Mouse (Mus musculus) large intestine, adult 2 months (tissue): ENCODE data around the gene C1qtnf5. TPM values are rescaled to one million over a fixed set of nuclear protein-coding genes. Genes with fewer than 3 reads are reported as not detected.

Experiments
- DNase-seq: peaks from one replicate; pipeline ENCODE4 v3.0.0-alpha.2; 2012; ENCODE audit warnings: low read depth, low spot score
- WGBS: fragments of 180-500 bp; shearing (Covaris S2); methylation state at CpG from one replicate; pipeline ENCODE4 v1.1.7; 2018; 5-methylcytosine and 5-hydroxymethylcytosine counted together
- polyA plus RNA-seq: library from polyadenylated mRNA; depleted of rRNA; stranded (reverse); fragments of >200 nt; gene quantifications from 2 replicates; pipeline ENCODE4 v1.2.3, GENCODE M21; 2012

The C1qtnf5 gene
- polyA plus RNA-seq, 1 experiment = 5.6 TPM

DNA sequence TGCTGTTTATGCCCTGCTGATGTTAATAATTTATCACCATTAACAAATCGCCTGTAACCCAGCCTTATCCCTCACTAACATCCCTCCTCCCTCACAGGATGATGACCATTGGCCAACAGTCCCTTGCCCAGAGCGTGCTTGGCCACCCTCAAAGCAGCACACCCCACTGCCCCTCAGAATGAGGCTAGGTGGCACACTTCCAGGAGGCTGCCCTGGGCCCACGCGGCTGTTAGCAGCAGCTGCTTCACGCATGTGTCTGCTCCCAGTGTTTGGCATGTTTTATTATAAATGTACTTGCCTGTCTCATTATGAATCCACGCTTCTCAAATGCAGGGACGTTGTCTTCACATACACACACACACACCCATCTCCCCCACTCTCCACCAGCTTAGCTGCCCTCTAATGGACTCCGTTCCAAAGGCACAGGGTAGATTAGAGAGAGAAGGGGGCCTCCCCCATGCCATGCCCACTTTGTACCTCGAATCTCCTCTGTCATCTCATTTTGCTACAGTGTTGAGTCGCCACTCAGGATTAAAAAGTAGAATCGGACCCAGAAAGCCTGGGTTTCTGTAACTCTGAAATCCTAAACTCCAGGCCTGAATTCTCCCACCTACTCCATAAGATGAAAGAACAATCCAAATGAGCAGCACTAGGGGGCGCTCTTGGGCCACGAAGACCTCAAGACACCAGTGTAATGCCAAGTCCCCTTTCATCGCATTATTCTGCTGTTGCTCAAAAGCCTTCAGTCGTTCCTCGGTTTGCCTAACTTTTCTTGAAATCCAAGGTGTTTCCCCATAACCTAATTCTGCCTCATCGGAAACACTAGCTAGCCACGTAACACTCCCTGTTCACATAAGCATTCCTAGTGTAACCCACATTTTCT lies 18.7 kb downstream of the C1qtnf5 start:
- 30% methylated on average over 18 of the region's 18 CpGs for WGBS
- peak; percentile 76 for DNase-seq

- no peak for DNase-seq
- WGBS = 55% methylated on average over 3 of the region's 3 CpGs
Measured at GRCm38 (mm10) chr9:44126746-44127145, 19.7 kb downstream of the C1qtnf5 start.

GRCm38 (mm10) chr9:44127351-44127801 lies 20.3 kb downstream of the C1qtnf5 start:
- 17% methylated on average over 3 of the region's 3 CpGs for WGBS
- DNase-seq = no peak

- DNase-seq = no peak
Measured at GRCm38 (mm10) chr9:44129633-44130032, 22.6 kb downstream of the C1qtnf5 start.

DNA sequence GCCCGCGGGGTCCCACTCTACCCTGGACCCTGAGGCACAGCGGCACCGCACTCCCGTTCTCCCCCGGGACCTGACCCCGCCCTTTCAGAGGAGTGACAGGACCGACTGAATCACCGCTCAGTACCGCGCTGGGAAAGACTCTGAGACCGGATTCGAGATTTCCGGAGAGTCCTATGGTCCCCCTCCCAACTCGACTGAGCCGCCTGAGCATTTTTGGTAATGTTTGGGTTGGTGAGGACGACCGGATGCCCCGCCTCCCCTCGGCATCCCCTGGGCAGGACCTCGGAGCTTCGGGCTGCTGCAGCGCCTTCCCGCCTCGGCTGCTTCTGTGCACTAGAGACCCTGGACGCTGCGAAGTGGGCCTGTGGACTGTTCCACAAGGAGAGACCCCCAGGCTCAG lies 23.0 kb downstream of the C1qtnf5 start:
- no peak for DNase-seq
- WGBS = under 1% methylated on average over 27 of the region's 27 CpGs

More at GRCm38 (mm10) chr9:44129633-44130032, 22.6 kb downstream of the C1qtnf5 start:
- 17% methylated on average over 9 of the region's 9 CpGs for WGBS

DNA sequence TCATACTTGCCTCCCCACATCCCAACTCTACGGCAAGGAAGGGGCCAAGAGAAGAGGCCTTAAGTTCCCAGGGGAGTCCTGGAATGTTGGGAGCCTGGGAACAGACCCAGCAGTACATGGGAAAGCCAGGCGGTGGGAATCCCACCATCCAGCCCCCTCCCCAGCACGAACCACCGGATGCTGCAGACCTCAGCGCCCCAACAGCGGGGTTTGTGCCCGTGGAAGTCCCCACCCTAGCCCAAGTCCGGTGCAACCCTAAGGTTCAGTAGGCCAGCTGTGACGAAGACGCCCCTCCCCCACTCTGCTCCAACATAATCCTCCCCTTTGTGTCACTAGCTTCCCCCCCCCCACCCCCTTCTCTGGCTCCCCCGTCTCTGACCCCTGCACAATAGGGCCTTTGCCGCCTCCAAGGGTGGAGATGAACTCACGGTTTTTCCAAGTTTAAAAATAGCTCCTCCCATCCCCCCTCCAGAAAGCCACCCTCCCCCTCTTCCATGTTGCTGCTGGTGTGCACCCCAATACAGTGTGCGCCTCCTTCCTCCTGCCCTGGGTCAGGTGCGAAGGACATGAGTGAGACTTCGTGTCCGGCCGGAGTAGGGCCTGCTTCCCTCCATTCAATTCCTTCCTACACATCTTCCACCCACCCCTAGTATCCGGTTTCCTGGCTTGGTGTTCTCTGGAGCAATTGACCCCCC lies 23.7 kb downstream of the C1qtnf5 start:
- 38% methylated on average over 19 of the region's 19 CpGs for WGBS
- no peak for DNase-seq

- no peak for DNase-seq
- 60% methylated on average over 7 of the region's 7 CpGs for WGBS
Measured at GRCm38 (mm10) chr9:44131276-44131590, 24.2 kb downstream of the C1qtnf5 start.

- no peak for DNase-seq
- WGBS = 71% methylated on average over 5 of the region's 5 CpGs
Measured at GRCm38 (mm10) chr9:44132200-44132599, 25.2 kb downstream of the C1qtnf5 start.

GRCm38 (mm10) chr9:44133287-44133686 lies 26.2 kb downstream of the C1qtnf5 start:
- DNase-seq = no peak
- 15% methylated on average over 2 of the region's 2 CpGs for WGBS

GRCm38 (mm10) chr9:44134101-44134850 lies 27.2 kb downstream of the C1qtnf5 start, which contains the start of gene Mcam:
Gene Mcam, plus strand, starts transcription at chr9:44134469.
- no peak for DNase-seq
- WGBS = under 1% methylated on average over 54 of the region's 55 CpGs

DNA sequence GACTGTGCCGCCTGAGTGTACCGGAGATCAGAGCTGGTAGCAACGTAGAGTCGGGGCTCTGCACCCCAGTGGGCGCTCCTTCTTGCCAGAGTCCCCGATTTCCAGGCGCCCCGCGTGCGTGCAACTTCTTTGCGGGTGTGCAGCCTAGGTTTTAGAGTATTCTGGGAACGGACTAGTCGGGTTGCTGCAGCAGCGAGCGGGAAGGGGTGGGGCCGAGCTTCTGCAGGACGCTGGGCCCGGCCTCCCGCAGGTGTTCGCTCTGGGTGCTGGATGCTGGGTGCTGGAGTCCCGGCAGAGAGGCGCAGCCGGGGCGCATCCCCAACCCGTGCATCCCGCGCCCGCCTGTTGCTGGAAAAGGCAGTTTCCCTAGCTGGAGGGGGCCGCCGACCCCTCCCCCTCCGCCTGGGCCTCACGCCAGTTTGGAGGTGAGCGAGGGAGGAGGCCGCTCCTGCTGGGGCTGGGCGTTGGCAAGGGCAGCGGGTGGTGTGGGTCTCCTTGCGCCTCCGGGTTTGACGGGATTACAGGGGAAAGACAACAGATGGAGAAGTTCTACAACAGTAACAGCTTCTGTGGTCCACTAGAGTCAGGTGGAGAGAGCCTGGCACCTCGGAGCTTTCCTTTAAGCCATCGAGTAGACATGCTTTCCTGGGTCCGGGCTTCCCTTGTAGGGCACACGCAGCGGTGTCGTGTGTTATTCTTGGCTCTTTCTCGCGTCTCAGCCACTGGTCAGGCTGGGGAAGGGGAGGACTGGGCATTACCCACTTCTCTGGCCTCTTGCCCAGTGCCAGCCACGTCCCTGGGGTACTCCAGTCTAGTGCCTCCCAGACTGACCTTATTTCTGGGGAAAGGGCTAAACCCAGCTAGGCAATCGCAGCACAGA lies 28.0 kb downstream of the C1qtnf5 start:
- whole genome bisulfite sequencing = 2% methylated on average over 49 of the region's 49 CpGs
- no peak for DNase-seq

GRCm38 (mm10) chr9:44135731-44136411 lies 28.8 kb downstream of the C1qtnf5 start:
- DNase-seq = no peak
- WGBS = 55% methylated on average over 7 of the region's 7 CpGs

- no peak for DNase-seq
- WGBS = 52% methylated on average over 4 of the region's 4 CpGs
Measured at GRCm38 (mm10) chr9:44137846-44138245, 30.8 kb downstream of the C1qtnf5 start.

DNA sequence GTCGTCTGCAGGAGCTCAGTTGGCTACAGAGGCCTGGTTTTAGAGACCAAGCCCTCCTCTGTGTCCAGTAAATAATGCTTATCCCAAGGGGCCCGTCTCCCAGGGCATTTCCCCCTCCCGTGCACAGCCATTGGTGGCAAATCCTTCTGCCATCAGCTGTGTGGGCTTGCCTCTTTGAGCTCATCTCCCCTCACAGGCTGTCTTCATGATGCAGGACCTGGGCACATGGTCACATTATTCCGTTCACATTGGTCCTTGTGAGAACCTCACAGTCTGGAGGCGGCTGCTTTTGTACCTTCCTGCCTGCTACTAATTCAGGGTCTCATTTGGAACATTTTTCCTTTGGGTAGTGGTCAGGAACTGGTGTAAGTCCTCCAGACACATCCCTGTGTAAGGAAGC lies 34.9 kb downstream of the C1qtnf5 start:
- 75% methylated on average over 5 of the region's 5 CpGs for WGBS
- DNase-seq = no peak

- WGBS = 85% methylated on average over 5 of the region's 5 CpGs
- no peak for DNase-seq
Measured at GRCm38 (mm10) chr9:44143421-44143820, 36.4 kb downstream of the C1qtnf5 start.

DNA sequence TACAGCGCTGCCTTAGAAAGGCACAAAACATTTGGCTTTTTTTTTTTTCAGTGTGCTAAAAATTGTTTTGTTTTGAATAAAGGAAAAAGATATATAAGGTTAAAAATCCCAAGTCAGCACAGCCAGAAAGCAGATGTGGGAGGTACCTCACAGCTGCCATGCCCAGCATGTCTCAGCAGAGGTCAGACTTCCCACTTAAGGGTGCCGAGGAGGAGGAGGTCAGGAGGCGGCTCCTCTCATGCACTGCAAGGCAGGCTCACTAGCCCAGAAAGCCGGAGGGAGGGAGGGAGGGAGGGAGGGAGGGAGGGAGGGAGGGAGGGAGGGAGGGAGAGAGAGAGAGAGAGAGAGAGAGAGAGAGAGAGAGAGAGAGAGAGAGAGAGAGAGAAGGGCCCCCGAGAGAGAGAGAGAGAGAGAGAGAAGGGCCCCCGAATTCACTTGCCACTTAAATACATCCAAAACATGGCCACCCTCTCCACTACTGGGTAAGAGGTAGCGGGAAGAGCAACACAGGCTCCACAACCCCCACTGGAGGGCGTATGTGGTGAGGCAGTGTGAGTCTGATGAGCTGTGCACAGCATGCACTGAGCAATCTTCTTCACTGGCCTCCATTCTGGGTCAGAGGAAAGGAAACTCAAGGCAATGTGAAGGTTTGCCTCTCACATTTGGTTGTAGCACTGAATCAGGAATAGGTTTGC lies 37.1 kb downstream of the C1qtnf5 start:
- WGBS = 48% methylated on average over 7 of the region's 8 CpGs
- DNase-seq = no peak

- DNase-seq = no peak
Measured at GRCm38 (mm10) chr9:44144718-44145060, 37.6 kb downstream of the C1qtnf5 start.

GRCm38 (mm10) chr9:44147290-44147689 lies 40.2 kb downstream of the C1qtnf5 start:
- DNase-seq = no peak

More at GRCm38 (mm10) chr9:44147290-44147689, 40.2 kb downstream of the C1qtnf5 start:
- WGBS = 52% methylated on average over 3 of the region's 3 CpGs
